In genomic region chr8:70513441-70513840, GRCm38 (mm10) we compare ENCODE assay signal across 10 mouse cellular contexts. TPM values are rescaled to one million over a fixed set of nuclear protein-coding genes. Genes with fewer than 3 reads are reported as not detected.
DNase-seq lines count a peak whose midpoint lies in the region; ATAC-seq and TF ChIP-seq lines count a peak whose summit lies in the region.
"Had no signal": no experiment of that assay in that cellular context is flagged by ENCODE, and none has a peak within 500 bp of the region (broad histone marks: within the 10 kb centered on the region; RNA-seq: fewer than 3 reads in every experiment).

No protein-coding gene starts in this region.

- H3K4me2 ChIP-seq in heart, embryonic 13.5 days = no peak overlapping the region
- H3K4me2 ChIP-seq: kidney, embryonic 15.5 days had no signal

- peak overlapping the region; percentile 54 for H3K9ac ChIP-seq in heart, embryonic 13.5 days
- H3K9ac ChIP-seq: kidney, embryonic 15.5 days had no signal

- TF ChIP-seq CTCF in lung, adult 2 months (IDR thresholded peaks at IDR 0.05; ENCODE audit: insufficient read depth, low read length) = no peak

- 49% methylated on average over 2 of the region's 2 CpGs for WGBS in heart, embryonic 13.5 days
- 13% methylated on average over 2 of the region's 2 CpGs for WGBS in lung, adult 2 months

- peaks cover 67% of the 10 kb centered on the region for H3K36me3 ChIP-seq in heart, embryonic 13.5 days

- H3K27me3 ChIP-seq in heart, embryonic 13.5 days (replicated peaks) = no peaks in the 10 kb centered on the region
- H3K27me3 ChIP-seq: kidney, embryonic 15.5 days had no signal

- TF ChIP-seq POLR2A in lung, adult 2 months (IDR thresholded peaks at IDR 0.05; ENCODE audit: borderline replicate concordance, extremely low read depth, low read depth, low read length) = no peak

- H3K4me3 ChIP-seq in heart, embryonic 13.5 days = no peak overlapping the region
- H3K4me3 ChIP-seq in lung, adult 2 months (replicated peaks; ENCODE audit: extremely low read depth, low read depth, low read length) = no peak overlapping the region
- H3K4me3 ChIP-seq: kidney, embryonic 15.5 days had no signal

- H3K4me1 ChIP-seq in heart, embryonic 13.5 days = peaks cover 38% of the 10 kb centered on the region
- H3K4me1 ChIP-seq in lung, adult 2 months (ENCODE audit: control insufficient read depth, insufficient read depth, low read length) = peaks cover 8% of the 10 kb centered on the region; the same call in 1 of the 2 replicates

- H3K27ac ChIP-seq in heart, embryonic 13.5 days (replicated peaks) = peak overlapping the region; percentile 36
- H3K27ac ChIP-seq: kidney, embryonic 15.5 days had no signal

- no peak for DNase-seq in heart, adult 9 months (ENCODE audit: low spot score in 2 of 2)
- peak; percentile 37 for DNase-seq in lung, adult 2 months
- DNase-seq in lung, postnatal 14 days = no peak
- DNase-seq in Muller cell, postnatal 12 days (ENCODE audit: inconsistent ontology term) = peak; percentile 56
- peak; percentile 78 for DNase-seq in brain, adult 2 months (ENCODE audit: low read depth, low spot score)
- DNase-seq in ovary, postnatal 10 days (ENCODE audit: low spot score) = no peak
- DNase-seq: cerebellum, adult 9-10 months had no signal

- no peak for ATAC-seq in heart, embryonic 13.5 days (ENCODE audit: extremely low read depth, insufficient number of reproducible peaks, low FRiP score, low TSS enrichment)
- no peak for ATAC-seq in CD4-positive, CD25-positive, alpha-beta regulatory T cell, adult 4 months

- no peaks in the 10 kb centered on the region for H3K9me3 ChIP-seq in heart, embryonic 13.5 days
- H3K9me3 ChIP-seq: kidney, embryonic 15.5 days had no signal

RNA-seq across cellular contexts. Expression of gene Uba52, which starts 2.8 kb away (rescaled TPM):
- 842 and 891 TPM in 2 replicates for polyA plus RNA-seq in heart, embryonic 13.5 days (2015; fragmentation: Nextera tagmentation; extraction: Ambion mirVana)
- polyA plus RNA-seq in lung, adult 2 months (2012; rRNA removed) = 370 and 371 TPM in 2 replicates
- 1,000 to 10,000 TPM; 3,148 to 3,732 TPM for polyA plus RNA-seq in CD4-positive, CD25-positive, alpha-beta regulatory T cell, adult 4 months (2017; shearing (Covaris generic))

RNA-seq across cellular contexts. Expression of gene Rex1bd, which starts 6.9 kb away (rescaled TPM):
- 116 and 125 TPM in 2 replicates for polyA plus RNA-seq in heart, embryonic 13.5 days (2015; fragmentation: Nextera tagmentation; extraction: Ambion mirVana)
- polyA plus RNA-seq in lung, adult 2 months (2012; rRNA removed) = 145 and 178 TPM in 2 replicates
- 10 to 100 TPM; 82.2 to 83.2 TPM for polyA plus RNA-seq in CD4-positive, CD25-positive, alpha-beta regulatory T cell, adult 4 months (2017; shearing (Covaris generic))

RNA-seq across cellular contexts. Expression of gene Fkbp8, which starts 14.1 kb away (rescaled TPM):
- polyA plus RNA-seq in heart, embryonic 13.5 days (2015; fragmentation: Nextera tagmentation; extraction: Ambion mirVana) = 240 and 251 TPM in 2 replicates
- 361 and 369 TPM in 2 replicates for polyA plus RNA-seq in lung, adult 2 months (2012; rRNA removed)
- 100 to 1,000 TPM; 117 to 159 TPM for polyA plus RNA-seq in CD4-positive, CD25-positive, alpha-beta regulatory T cell, adult 4 months (2017; shearing (Covaris generic))

RNA-seq across cellular contexts. Expression of gene Kxd1, which starts 14.3 kb away (rescaled TPM):
- 65.8 and 71.2 TPM in 2 replicates for polyA plus RNA-seq in heart, embryonic 13.5 days (2015; fragmentation: Nextera tagmentation; extraction: Ambion mirVana)
- 48.7 and 54.6 TPM in 2 replicates for polyA plus RNA-seq in lung, adult 2 months (2012; rRNA removed)
- 100 to 1,000 TPM; 146 to 173 TPM for polyA plus RNA-seq in CD4-positive, CD25-positive, alpha-beta regulatory T cell, adult 4 months (2017; shearing (Covaris generic))

RNA-seq across cellular contexts. Expression of gene Crlf1, which starts 20.5 kb away (rescaled TPM):
- 3.7 and 5.5 TPM in 2 replicates for polyA plus RNA-seq in heart, embryonic 13.5 days (2015; fragmentation: Nextera tagmentation; extraction: Ambion mirVana)
- polyA plus RNA-seq in lung, adult 2 months (2012; rRNA removed) = 27.7 and 34.3 TPM in 2 replicates
- not detected for polyA plus RNA-seq in CD4-positive, CD25-positive, alpha-beta regulatory T cell, adult 4 months (2017; shearing (Covaris generic))

Comparison
In these comparisons a context has a peak if more than half of its experiments do, and no peak if none do; other contexts are left out.
1. DNase-seq: peak in lung, adult 2 months (single experiment), Muller cell, postnatal 12 days (single experiment) and brain, adult 2 months (single experiment); none in heart, adult 9 months (0 of 2), lung, postnatal 14 days (single experiment) and ovary, postnatal 10 days (single experiment).